Mouse (Mus musculus) limb, embryonic 14.5 days (tissue): ENCODE data around the gene Pkd1. TPM values are rescaled to one million over a fixed set of nuclear protein-coding genes. Genes with fewer than 3 reads are reported as not detected.

Experiments
- ATAC-seq: fragments of 200-750 bp; cut with Nextera tagmentation; 2 replicates; pipeline ENCODE4 v1.8.0; 2017; ENCODE audit warnings: low read depth, moderate number of reproducible peaks, moderate TSS enrichment; ENCODE audit not compliant: low FRiP score
- DNase-seq: peaks from one replicate; pipeline ENCODE4 v3.0.0-alpha.2; 2015; ENCODE audit warnings: low spot score
- H3K27ac ChIP-seq: fragments of 300-500 bp; sonication (generic); replicated peaks from 2 replicates; pipeline ENCODE4 v1.5.1; 2014; ENCODE audit warnings: low read depth, mild to moderate bottlenecking, low read length, moderate library complexity, mixed read lengths
- H3K27me3 ChIP-seq: fragments of 300-500 bp; sonication (generic); 2 replicates; pipeline ENCODE4 v1.6.1; 2014; ENCODE audit warnings: low read length, mixed read lengths; ENCODE audit not compliant: control insufficient read depth, insufficient read depth
- H3K36me3 ChIP-seq: fragments of 300-500 bp; sonication (generic); 2 replicates; pipeline ENCODE4 v1.6.1; 2014; ENCODE audit warnings: mild to moderate bottlenecking, low read length, moderate library complexity, mixed read lengths; ENCODE audit not compliant: control insufficient read depth, insufficient read depth
- H3K4me1 ChIP-seq: fragments of 300-500 bp; sonication (generic); 2 replicates; pipeline ENCODE4 v1.6.1; 2014; ENCODE audit warnings: antibody characterized with exemption, low read length, mixed read lengths; ENCODE audit not compliant: control insufficient read depth, insufficient read depth
- H3K4me2 ChIP-seq: fragments of 300-500 bp; sonication (generic); replicated peaks from 2 replicates; pipeline ENCODE4 v1.6.1; 2014; ENCODE audit warnings: low read depth, mild to moderate bottlenecking, low read length, moderate library complexity; ENCODE audit not compliant: severe bottlenecking
- H3K4me3 ChIP-seq: fragments of 300-500 bp; sonication (generic); replicated peaks from 2 replicates; pipeline ENCODE4 v1.5.1; 2014; ENCODE audit warnings: low read length
- H3K9ac ChIP-seq: fragments of 300-500 bp; sonication (generic); 2 replicates; pipeline ENCODE4 v1.6.1; 2014; ENCODE audit warnings: mild to moderate bottlenecking, low read depth, low read length, moderate library complexity; ENCODE audit not compliant: severe bottlenecking
- H3K9me3 ChIP-seq: fragments of 300-500 bp; sonication (generic); 2 replicates; pipeline ENCODE4 v1.6.1; 2016; ENCODE audit warnings: low read length; ENCODE audit not compliant: control insufficient read depth
- POLR2A ChIP-seq: fragments of 200-500 bp; IDR thresholded peaks from 2 replicates; pipeline ENCODE4 v1.8.0; 2012; ENCODE audit warnings: inconsistent platforms, mild to moderate bottlenecking, moderate library complexity, borderline replicate concordance; ENCODE audit not compliant: insufficient read depth, insufficient read length; ENCODE audit errors: extremely low read depth
- WGBS: fragments of 180-500 bp; shearing (Covaris S2); extraction: QIAGEN DNeasy Blood & Tissue Kit; methylation state at CpG from one replicate; pipeline ENCODE4 v1.1.7; 2014; 5-methylcytosine and 5-hydroxymethylcytosine counted together
- microRNA-seq: library from miRNA; unstranded; fragments of <30 nt; microRNA quantifications from one replicate; pipeline ENCODE4, GENCODE M21; 2016
- polyA plus RNA-seq, 2 experiments: library from polyadenylated mRNA; depleted of rRNA in 1 of 2; stranded (reverse) in 1 of 2; unstranded in 1 of 2; fragments of >200 nt; fragmentation: Nextera tagmentation in 1 of 2; extraction: Ambion mirVana in 1 of 2; gene quantifications; 2 replicates each; pipeline versions ENCODE4 v1.2.1 to v1.2.3; 2012 to 2014

Pkd1 gene
- polyA plus RNA-seq, 2 experiments = 50.5 to 73.6 TPM

- no peak overlapping the region for H3K4me2 ChIP-seq
- 29% methylated on average over 7 of the region's 7 CpGs for WGBS
These were observed 94.5 kb downstream of the Pkd1 start for GRCm38 (mm10) chr17:24644030-24644715.

GRCm38 (mm10) chr17:24644875-24645721, 95.5 kb downstream of the Pkd1 start:
- H3K27me3 ChIP-seq = no peaks in the 10 kb centered on the region
- no peak for TF ChIP-seq POLR2A
- H3K9me3 ChIP-seq = no peaks in the 10 kb centered on the region
- H3K4me1 ChIP-seq = peaks cover 33% of the 10 kb centered on the region
- peak overlapping the region; percentile 7; the same call in 1 of the 2 replicates for H3K9ac ChIP-seq
- H3K27ac ChIP-seq = peak overlapping the region; percentile 48
- no peak for DNase-seq
- no peak overlapping the region for H3K4me2 ChIP-seq
- 69% methylated on average over 9 of the region's 9 CpGs for WGBS
- peaks cover 46% of the 10 kb centered on the region for H3K36me3 ChIP-seq
- H3K4me3 ChIP-seq = no peak overlapping the region
- no peak for ATAC-seq

More at GRCm38 (mm10) chr17:24644030-24644715, 94.5 kb downstream of the Pkd1 start:
- Histone ChIP-seq H3K4me1 (peaks cover 38% of the 10 kb centered on the region), H3K9me3 (no peaks in the 10 kb centered on the region), H3K27ac (peak overlapping the region; percentile 48; the same call in 1 of the 2 replicates), H3K27me3 (no peaks in the 10 kb centered on the region), H3K4me3 (no peak overlapping the region), H3K9ac (peak overlapping the region; percentile 36; the same call in 1 of the 2 replicates), H3K36me3 (peaks cover 49% of the 10 kb centered on the region)
- no peak for TF ChIP-seq POLR2A
- DNase-seq (no peak), ATAC-seq (peak; percentile 24; the same call in 1 of the 2 replicates)

GRCm38 (mm10) chr17:24645916-24646315, 96.3 kb downstream of the Pkd1 start:
- Histone ChIP-seq H3K27ac (no peak overlapping the region), H3K36me3 (peaks cover 38% of the 10 kb centered on the region), H3K9ac (no peak overlapping the region), H3K4me2 (no peak overlapping the region), H3K4me3 (no peak overlapping the region), H3K4me1 (peaks cover 32% of the 10 kb centered on the region), H3K9me3 (no peaks in the 10 kb centered on the region), H3K27me3 (no peaks in the 10 kb centered on the region)
- DNase-seq (no peak), ATAC-seq (no peak)
- TF ChIP-seq POLR2A = no peak
- WGBS = 74% methylated on average over 3 of the region's 3 CpGs

Small RNAs within 50 kb of the gene (microRNA-seq; reads per million reads assigned to microRNA genes)
- gene Gm24589 = not detected

Other genes with a start within 250 kb of the Pkd1 start
- 0.05 and 0.12 TPM in 2 replicates for gene Abca17, start 198.8 kb upstream of the Pkd1 start, polyA plus RNA-seq (2012; rRNA removed)
- 0.14 TPM in 1 of 2 replicates, not detected in the other for gene Abca17, start 198.8 kb upstream of the Pkd1 start, polyA plus RNA-seq (2014; fragmentation: Nextera tagmentation; extraction: Ambion mirVana)
- 12.4 and 15.5 TPM in 2 replicates for gene Abca3, start 197.9 kb upstream of the Pkd1 start, polyA plus RNA-seq (2012; rRNA removed)
- gene Abca3, start 197.9 kb upstream of the Pkd1 start, polyA plus RNA-seq (2014; fragmentation: Nextera tagmentation; extraction: Ambion mirVana) = 9.0 and 10.6 TPM in 2 replicates
- gene Rnps1, start 135.3 kb upstream of the Pkd1 start, polyA plus RNA-seq (2012; rRNA removed) = 333 and 363 TPM in 2 replicates
- gene Rnps1, start 135.3 kb upstream of the Pkd1 start, polyA plus RNA-seq (2014; fragmentation: Nextera tagmentation; extraction: Ambion mirVana) = 236 and 254 TPM in 2 replicates
- gene Eci1, start 123.2 kb upstream of the Pkd1 start, polyA plus RNA-seq (2012; rRNA removed) = 48.5 and 51.0 TPM in 2 replicates
- gene Eci1, start 123.2 kb upstream of the Pkd1 start, polyA plus RNA-seq (2014; fragmentation: Nextera tagmentation; extraction: Ambion mirVana) = 51.7 and 64.3 TPM in 2 replicates
- 18.0 and 20.7 TPM in 2 replicates for gene Dnase1l2, start 106.7 kb upstream of the Pkd1 start, polyA plus RNA-seq (2012; rRNA removed)
- gene Dnase1l2, start 106.7 kb upstream of the Pkd1 start, polyA plus RNA-seq (2014; fragmentation: Nextera tagmentation; extraction: Ambion mirVana) = 3.3 and 3.5 TPM in 2 replicates
- 80.6 and 95.0 TPM in 2 replicates for gene E4f1, start 79.5 kb upstream of the Pkd1 start, polyA plus RNA-seq (2012; rRNA removed)
- 16.6 and 19.3 TPM in 2 replicates for gene E4f1, start 79.5 kb upstream of the Pkd1 start, polyA plus RNA-seq (2014; fragmentation: Nextera tagmentation; extraction: Ambion mirVana)
- 37.6 and 49.6 TPM in 2 replicates for gene Pgp, start 79.4 kb upstream of the Pkd1 start, polyA plus RNA-seq (2012; rRNA removed)
- gene Pgp, start 79.4 kb upstream of the Pkd1 start, polyA plus RNA-seq (2014; fragmentation: Nextera tagmentation; extraction: Ambion mirVana) = 52.9 TPM in 2 replicates
- 0.86 and 0.89 TPM in 2 replicates for gene Bricd5, start 76.0 kb upstream of the Pkd1 start, polyA plus RNA-seq (2012; rRNA removed)
- gene Bricd5, start 76.0 kb upstream of the Pkd1 start, polyA plus RNA-seq (2014; fragmentation: Nextera tagmentation; extraction: Ambion mirVana) = not detected in 2 replicates
- 46.3 and 54.9 TPM in 2 replicates for gene Mlst8, start 70.8 kb upstream of the Pkd1 start, polyA plus RNA-seq (2012; rRNA removed)
- gene Mlst8, start 70.8 kb upstream of the Pkd1 start, polyA plus RNA-seq (2014; fragmentation: Nextera tagmentation; extraction: Ambion mirVana) = 27.8 and 29.3 TPM in 2 replicates
- 18.1 and 23.1 TPM in 2 replicates for gene Caskin1, start 61.2 kb upstream of the Pkd1 start, polyA plus RNA-seq (2012; rRNA removed)
- gene Caskin1, start 61.2 kb upstream of the Pkd1 start, polyA plus RNA-seq (2014; fragmentation: Nextera tagmentation; extraction: Ambion mirVana) = 3.1 and 4.3 TPM in 2 replicates
- gene Traf7, start 21.9 kb upstream of the Pkd1 start, polyA plus RNA-seq (2012; rRNA removed) = 308 and 376 TPM in 2 replicates
- gene Traf7, start 21.9 kb upstream of the Pkd1 start, polyA plus RNA-seq (2014; fragmentation: Nextera tagmentation; extraction: Ambion mirVana) = 81.3 and 91.0 TPM in 2 replicates
- 2.0 and 3.0 TPM in 2 replicates for gene Rab26, start 15.6 kb upstream of the Pkd1 start, polyA plus RNA-seq (2012; rRNA removed)
- 4.1 and 6.1 TPM in 2 replicates for gene Rab26, start 15.6 kb upstream of the Pkd1 start, polyA plus RNA-seq (2014; fragmentation: Nextera tagmentation; extraction: Ambion mirVana)
- gene Tsc2, start 82.8 kb downstream of the Pkd1 start, polyA plus RNA-seq (2012; rRNA removed) = 162 and 199 TPM in 2 replicates
- 62.9 and 70.6 TPM in 2 replicates for gene Tsc2, start 82.8 kb downstream of the Pkd1 start, polyA plus RNA-seq (2014; fragmentation: Nextera tagmentation; extraction: Ambion mirVana)
- gene Nthl1, start 82.8 kb downstream of the Pkd1 start, polyA plus RNA-seq (2012; rRNA removed) = 28.5 and 30.0 TPM in 2 replicates
- gene Nthl1, start 82.8 kb downstream of the Pkd1 start, polyA plus RNA-seq (2014; fragmentation: Nextera tagmentation; extraction: Ambion mirVana) = 17.8 and 21.5 TPM in 2 replicates
- 56.2 and 65.0 TPM in 2 replicates for gene Slc9a3r2, start 100.5 kb downstream of the Pkd1 start, polyA plus RNA-seq (2012; rRNA removed)
- 60.1 and 71.5 TPM in 2 replicates for gene Slc9a3r2, start 100.5 kb downstream of the Pkd1 start, polyA plus RNA-seq (2014; fragmentation: Nextera tagmentation; extraction: Ambion mirVana)
- gene Npw, start 108.6 kb downstream of the Pkd1 start, polyA plus RNA-seq (2012; rRNA removed) = 0.47 and 0.58 TPM in 2 replicates
- gene Npw, start 108.6 kb downstream of the Pkd1 start, polyA plus RNA-seq (2014; fragmentation: Nextera tagmentation; extraction: Ambion mirVana) = 0.33 and 0.41 TPM in 2 replicates
- 91.4 and 112 TPM in 2 replicates for gene Zfp598, start 119.9 kb downstream of the Pkd1 start, polyA plus RNA-seq (2012; rRNA removed)
- 29.9 and 31.8 TPM in 2 replicates for gene Zfp598, start 119.9 kb downstream of the Pkd1 start, polyA plus RNA-seq (2014; fragmentation: Nextera tagmentation; extraction: Ambion mirVana)
- gene Syngr3, start 140.1 kb downstream of the Pkd1 start, polyA plus RNA-seq (2012; rRNA removed) = 2.6 and 3.0 TPM in 2 replicates
- gene Syngr3, start 140.1 kb downstream of the Pkd1 start, polyA plus RNA-seq (2014; fragmentation: Nextera tagmentation; extraction: Ambion mirVana) = 3.1 and 4.9 TPM in 2 replicates
- gene Gfer, start 146.3 kb downstream of the Pkd1 start, polyA plus RNA-seq (2012; rRNA removed) = 27.3 and 34.2 TPM in 2 replicates
- gene Gfer, start 146.3 kb downstream of the Pkd1 start, polyA plus RNA-seq (2014; fragmentation: Nextera tagmentation; extraction: Ambion mirVana) = 38.6 and 39.5 TPM in 2 replicates
- 9.2 and 11.9 TPM in 2 replicates for gene Noxo1, start 146.4 kb downstream of the Pkd1 start, polyA plus RNA-seq (2012; rRNA removed)
- 3.8 and 4.5 TPM in 2 replicates for gene Noxo1, start 146.4 kb downstream of the Pkd1 start, polyA plus RNA-seq (2014; fragmentation: Nextera tagmentation; extraction: Ambion mirVana)
- gene Tbl3, start 157.8 kb downstream of the Pkd1 start, polyA plus RNA-seq (2012; rRNA removed) = 62.1 and 72.1 TPM in 2 replicates
- gene Tbl3, start 157.8 kb downstream of the Pkd1 start, polyA plus RNA-seq (2014; fragmentation: Nextera tagmentation; extraction: Ambion mirVana) = 62.8 and 73.9 TPM in 2 replicates
- 0.85 and 0.98 TPM in 2 replicates for gene Rnf151, start 168.2 kb downstream of the Pkd1 start, polyA plus RNA-seq (2012; rRNA removed)
- gene Rnf151, start 168.2 kb downstream of the Pkd1 start, polyA plus RNA-seq (2014; fragmentation: Nextera tagmentation; extraction: Ambion mirVana) = 0.19 and 0.40 TPM in 2 replicates
- gene Rps2, start 168.3 kb downstream of the Pkd1 start, polyA plus RNA-seq (2012; rRNA removed) = 2,709 and 3,185 TPM in 2 replicates
- gene Rps2, start 168.3 kb downstream of the Pkd1 start, polyA plus RNA-seq (2014; fragmentation: Nextera tagmentation; extraction: Ambion mirVana) = 1,651 and 1,722 TPM in 2 replicates
- gene Ndufb10, start 174.6 kb downstream of the Pkd1 start, polyA plus RNA-seq (2012; rRNA removed) = 178 and 192 TPM in 2 replicates
- gene Ndufb10, start 174.6 kb downstream of the Pkd1 start, polyA plus RNA-seq (2014; fragmentation: Nextera tagmentation; extraction: Ambion mirVana) = 235 and 237 TPM in 2 replicates
- gene Rpl3l, start 178.0 kb downstream of the Pkd1 start, polyA plus RNA-seq (2012; rRNA removed) = not detected in 2 replicates
- 0.19 TPM in 1 of 2 replicates, not detected in the other for gene Rpl3l, start 178.0 kb downstream of the Pkd1 start, polyA plus RNA-seq (2014; fragmentation: Nextera tagmentation; extraction: Ambion mirVana)
- 36.2 and 44.1 TPM in 2 replicates for gene Msrb1, start 186.8 kb downstream of the Pkd1 start, polyA plus RNA-seq (2012; rRNA removed)
- 29.8 and 29.9 TPM in 2 replicates for gene Msrb1, start 186.8 kb downstream of the Pkd1 start, polyA plus RNA-seq (2014; fragmentation: Nextera tagmentation; extraction: Ambion mirVana)
- 5.3 and 8.7 TPM in 2 replicates for gene Hs3st6, start 203.2 kb downstream of the Pkd1 start, polyA plus RNA-seq (2012; rRNA removed)
- 4.9 and 5.6 TPM in 2 replicates for gene Hs3st6, start 203.2 kb downstream of the Pkd1 start, polyA plus RNA-seq (2014; fragmentation: Nextera tagmentation; extraction: Ambion mirVana)